In genomic region chr9:41207130-41208104, GRCm38 (mm10) we compare ENCODE assay signal across 8 mouse cellular contexts. TPM values are rescaled to one million over a fixed set of nuclear protein-coding genes. Genes with fewer than 3 reads are reported as not detected.
DNase-seq lines count a peak whose midpoint lies in the region; ATAC-seq and TF ChIP-seq lines count a peak whose summit lies in the region.

No protein-coding gene starts in this region.

- TF ChIP-seq CTCF in MEL (IDR thresholded peaks at IDR 0.05 in 2 of 3, conservative IDR thresholded peaks at IDR 0.05 in 1 of 3; ENCODE audit: control insufficient read depth in 1 of 3, insufficient read depth in 1 of 3, low read depth in 2 of 3, low read length in 3 of 3, poor library complexity in 1 of 3, severe bottlenecking in 1 of 3), result peak; percentile 75 to 81 (median 79)
- peak; percentile 87 for TF ChIP-seq CTCF in cerebellum, adult 2 months (IDR thresholded peaks at IDR 0.05; ENCODE audit: borderline replicate concordance, insufficient read depth, low read depth, low read length)
- peak; percentile 86 for TF ChIP-seq CTCF in forebrain, postnatal 0 days (IDR thresholded peaks at IDR 0.05; ENCODE audit: low read depth)

- peak in 1 of 2 experiments; percentile 65; a peak in 2 of 4 replicates for TF ChIP-seq POLR2A in MEL (IDR thresholded peaks at IDR 0.05; ENCODE audit: control insufficient read depth in 1 of 2, insufficient read depth in 1 of 2, low read depth in 1 of 2, low read length in 2 of 2, poor library complexity in 1 of 2)
- peak; percentile 83; the same call in 1 of the 2 replicates for TF ChIP-seq POLR2A in cerebellum, adult 2 months (IDR thresholded peaks at IDR 0.05; ENCODE audit: borderline replicate concordance, insufficient read depth, low read length)

- H3K27me3 ChIP-seq in MEL (ENCODE audit: control insufficient read depth in 1 of 2, insufficient read depth in 2 of 2, low read length in 2 of 2), result no peaks in the 10 kb centered on the region
- no peaks in the 10 kb centered on the region for H3K27me3 ChIP-seq in cerebellum, adult 2 months (ENCODE audit: control insufficient read depth, insufficient read depth, low read length)
- H3K27me3 ChIP-seq in forebrain, postnatal 0 days (ENCODE audit: insufficient read depth, low read length), result no peaks in the 10 kb centered on the region
- no peaks in the 10 kb centered on the region for H3K27me3 ChIP-seq in lung, embryonic 15.5 days

- H3K27ac ChIP-seq in MEL (ENCODE audit: control insufficient read depth, low read depth, low read length), result peak overlapping the region; percentile 77
- peak overlapping the region; percentile 82 for H3K27ac ChIP-seq in cerebellum, adult 2 months (ENCODE audit: insufficient read depth, low read length)
- peak overlapping the region; percentile 93 for H3K27ac ChIP-seq in forebrain, postnatal 0 days (ENCODE audit: low read depth, low read length)
- H3K27ac ChIP-seq in lung, embryonic 15.5 days, result peak overlapping the region; percentile 90

- no peaks in the 10 kb centered on the region for H3K4me1 ChIP-seq in MEL (ENCODE audit: control insufficient read depth in 1 of 2, insufficient read depth in 2 of 2, low read length in 2 of 2)
- peaks cover 7% of the 10 kb centered on the region; the same call in 1 of the 2 replicates for H3K4me1 ChIP-seq in cerebellum, adult 2 months (ENCODE audit: control insufficient read depth, insufficient read depth, low read length)
- H3K4me1 ChIP-seq in forebrain, postnatal 0 days (ENCODE audit: insufficient read depth), result peaks cover 7% of the 10 kb centered on the region
- peaks cover 7% of the 10 kb centered on the region; the same call in 1 of the 2 replicates for H3K4me1 ChIP-seq in lung, embryonic 15.5 days

- H3K4me3 ChIP-seq in MEL (ENCODE audit: control insufficient read depth in 1 of 2, insufficient read depth in 1 of 2, low read depth in 2 of 2, low read length in 2 of 2), result peak overlapping the region; percentile 44 to 55
- H3K4me3 ChIP-seq in cerebellum, adult 2 months (replicated peaks; ENCODE audit: insufficient read depth, low read depth, low read length), result peak overlapping the region; percentile 28
- peak overlapping the region; percentile 27 for H3K4me3 ChIP-seq in forebrain, postnatal 0 days (ENCODE audit: low read depth, low read length)
- peak overlapping the region; percentile 40 for H3K4me3 ChIP-seq in lung, embryonic 15.5 days

- H3K4me2 ChIP-seq in forebrain, postnatal 0 days (ENCODE audit: low read depth), result peak overlapping the region; percentile 43
- peak overlapping the region; percentile 57 for H3K4me2 ChIP-seq in lung, embryonic 15.5 days

- no peaks in the 10 kb centered on the region for H3K36me3 ChIP-seq in MEL (ENCODE audit: control insufficient read depth in 1 of 2, insufficient read depth in 2 of 2, low read length in 2 of 2)
- H3K36me3 ChIP-seq in forebrain, postnatal 0 days (ENCODE audit: insufficient read depth), result no peaks in the 10 kb centered on the region
- no peaks in the 10 kb centered on the region for H3K36me3 ChIP-seq in lung, embryonic 15.5 days

- peak; percentile 98 for DNase-seq in MEL (ENCODE audit: low read depth, low spot score)
- peak; percentile 91 to 94 for DNase-seq in cerebellum, adult 2 months
- peak; percentile 99 for DNase-seq in forebrain, postnatal 0 days
- peak; percentile 96 for DNase-seq in heart, postnatal 4 days
- peak; percentile 93 for DNase-seq in layer of hippocampus, adult 8-10 months (ENCODE audit: low spot score in 2 of 2)
- DNase-seq in ovary, adult 18-20 months (ENCODE audit: low spot score), result peak; percentile 87
- peak; percentile 98 for DNase-seq in thymus, postnatal 0 days (ENCODE audit: low spot score)

- WGBS in cerebellum, adult 2 months, result 9% methylated on average over 28 of the region's 28 CpGs
- WGBS in forebrain, postnatal 0 days, result 8% methylated on average over 28 of the region's 28 CpGs
- WGBS in lung, embryonic 15.5 days, result 6% methylated on average over 28 of the region's 28 CpGs

- peak overlapping the region; percentile 68 for H3K9ac ChIP-seq in MEL (ENCODE audit: control insufficient read depth, low read depth, low read length, poor library complexity, severe bottlenecking)
- peak overlapping the region; percentile 56 for H3K9ac ChIP-seq in forebrain, postnatal 0 days
- H3K9ac ChIP-seq in lung, embryonic 15.5 days, result peak overlapping the region; percentile 35; the same call in 1 of the 2 replicates

- peak; percentile 77 for TF ChIP-seq RAD21 in MEL (IDR thresholded peaks at IDR 0.05; ENCODE audit: low read depth, low read length)

- ATAC-seq in forebrain, postnatal 0 days, result peak; percentile 97
- ATAC-seq in lung, embryonic 15.5 days (ENCODE audit: borderline replicate concordance, extremely low read depth, low FRiP score, low TSS enrichment), result peak; percentile 95

- H3K79me2 ChIP-seq in MEL (ENCODE audit: control insufficient read depth, insufficient read depth, low read length, poor library complexity), result no peaks in the 10 kb centered on the region

- no peak; a peak in 1 of 4 replicates for TF ChIP-seq EP300 in MEL (IDR thresholded peaks at IDR 0.05; ENCODE audit: low read depth in 1 of 2, low read length in 2 of 2)

- no peaks in the 10 kb centered on the region for H3K9me3 ChIP-seq in MEL (replicated peaks; ENCODE audit: insufficient read depth, low read length)
- no peaks in the 10 kb centered on the region for H3K9me3 ChIP-seq in forebrain, postnatal 0 days (ENCODE audit: low read length)
- no peaks in the 10 kb centered on the region for H3K9me3 ChIP-seq in lung, embryonic 15.5 days

TF ChIP-seq in MEL, 35 proteins besides CTCF, POLR2A, EP300 and RAD21:
- TF ChIP-seq USF1 (IDR thresholded peaks at IDR 0.05; ENCODE audit: low read depth, low read length) (peak; percentile 91), TBP (IDR thresholded peaks at IDR 0.05; ENCODE audit: low read depth, low read length) (peak; percentile 76), ZMIZ1 (IDR thresholded peaks at IDR 0.05; ENCODE audit: low read depth, low read length) (no peak), ELF1 (IDR thresholded peaks at IDR 0.05; ENCODE audit: low read depth, low read length) (peak; percentile 79; the same call in 1 of the 2 replicates), KAT2A (conservative IDR thresholded peaks at IDR 0.05; ENCODE audit: low read depth, low read length) (peak; percentile 50; the same call in 1 of the 2 replicates), ZNF384 (IDR thresholded peaks at IDR 0.05; ENCODE audit: low read depth, low read length) (peak; percentile 90), E2F4 (IDR thresholded peaks at IDR 0.05; ENCODE audit: borderline replicate concordance, low read depth, low read length) (no peak), SMC3 (IDR thresholded peaks at IDR 0.05; ENCODE audit: low read depth, low read length) (peak; percentile 74), MYB (IDR thresholded peaks at IDR 0.05; ENCODE audit: low read depth, low read length) (no peak), NELFE (IDR thresholded peaks at IDR 0.05; ENCODE audit: low read depth, low read length) (peak; percentile 40; the same call in 1 of the 2 replicates), MAX (IDR thresholded peaks at IDR 0.05; ENCODE audit: low read length) (peak; percentile 76), MAFK (IDR thresholded peaks at IDR 0.05; ENCODE audit: borderline replicate concordance, low read depth, low read length) (no peak), NRF1 (IDR thresholded peaks at IDR 0.05; ENCODE audit: insufficient read depth, low read depth, low read length, poor library complexity, severe bottlenecking) (peak; percentile 88), JUND (IDR thresholded peaks at IDR 0.05; ENCODE audit: low read depth, low read length) (0 out of 2 replicates have a peak, but pooled peaks have one; percentile 47), ZC3H11A (IDR thresholded peaks at IDR 0.05; ENCODE audit: low read depth, low read length) (peak; percentile 54), CHD1 (IDR thresholded peaks at IDR 0.05; ENCODE audit: low read depth, low read length) (0 out of 2 replicates have a peak, but pooled peaks have one; percentile 84), MXI1 (IDR thresholded peaks at IDR 0.05; ENCODE audit: low read depth, low read length) (peak; percentile 43; the same call in 1 of the 2 replicates), BHLHE40 (IDR thresholded peaks at IDR 0.05; ENCODE audit: borderline replicate concordance, low read depth, low read length) (no peak), TCF12 (IDR thresholded peaks at IDR 0.05; ENCODE audit: low read depth, low read length) (no peak), POLR2AphosphoS2 (IDR thresholded peaks at IDR 0.05; ENCODE audit: low read length) (no peak), SIN3A (IDR thresholded peaks at IDR 0.05; ENCODE audit: low read length) (peak; percentile 64), MYC (IDR thresholded peaks at IDR 0.05; ENCODE audit: low read depth, low read length) (no peak), HCFC1 (IDR thresholded peaks at IDR 0.05; ENCODE audit: low read depth, low read length) (peak; percentile 77), ETS1 (IDR thresholded peaks at IDR 0.05; ENCODE audit: low read depth, low read length) (peak; percentile 44; the same call in 1 of the 2 replicates)

RNA-seq across cellular contexts. Expression of gene Ubash3b, which starts 45.9 kb away (rescaled TPM):
- 5.4 and 6.8 TPM in 2 replicates for total RNA-seq in MEL (2012; rRNA removed)
- 10 to 100 TPM in 1 of 2 experiments, not detected in 1; 11.3 TPM for polyA plus RNA-seq in MEL (2012; ENCODE audit: insufficient read depth in 1 of 2, insufficient read length in 2 of 2, low read depth in 1 of 2, low replicate concordance in 2 of 2, missing spikeins in 1 of 2)
- 39.3 and 48.8 TPM in 2 replicates for polyA plus RNA-seq in cerebellum, adult 2 months (2012; rRNA removed)
- 17.8 and 23.8 TPM in 2 replicates for total RNA-seq in forebrain, postnatal 0 days (2014; rRNA removed)
- polyA plus RNA-seq in forebrain, postnatal 0 days (2015; fragmentation: Nextera tagmentation; extraction: Ambion mirVana), result 17.1 and 25.4 TPM in 2 replicates
- 1 to 10 TPM; 6.2 to 6.9 TPM for total RNA-seq in heart, postnatal 4 days (2021)
- 10 to 100 TPM; 26.1 to 30.8 (median 29.7) TPM for total RNA-seq in layer of hippocampus, adult 8-10 months (2022)
- polyA plus RNA-seq in lung, embryonic 15.5 days (2015; fragmentation: Nextera tagmentation; extraction: Ambion mirVana), result 5.5 and 6.3 TPM in 2 replicates
- 4.0 TPM in 2 replicates for polyA plus RNA-seq in thymus, postnatal 0 days (2015; fragmentation: Nextera tagmentation; extraction: Ambion mirVana)

Comparison
In these comparisons a context has a peak if more than half of its experiments do, and no peak if none do; other contexts are left out.
1. Peak in every context shown above with its lines: DNase-seq, ATAC-seq, H3K4me3 ChIP-seq and H3K27ac ChIP-seq.